Mouse (Mus musculus) CH12.LX (cell line): ENCODE measurements around the gene Mad1l1. TPM values are rescaled to one million over a fixed set of nuclear protein-coding genes. Genes with fewer than 3 reads are reported as not detected.

Experiments used
- DNase-seq: peaks from one replicate; pipeline ENCODE4 v3.0.0-alpha.2; 2013; ENCODE audit errors: extremely low read depth
- H3K27ac ChIP-seq: 2 replicates; pipeline ENCODE4 v1.5.1; 2012; ENCODE audit warnings: low read depth, mild to moderate bottlenecking, control low read depth, moderate library complexity; ENCODE audit not compliant: insufficient read depth
- H3K27me3 ChIP-seq: replicated peaks from 2 replicates; pipeline ENCODE3; 2012; ENCODE audit warnings: inconsistent platforms
- H3K36me3 ChIP-seq, 2 experiments: replicated peaks in 1 of 2; 2 replicates each; pipeline versions ENCODE3 to v1.6.1; 2012; ENCODE audit warnings: inconsistent platforms in 1 of 2, low read length in 1 of 2, mild to moderate bottlenecking in 1 of 2, mixed read lengths in 1 of 2, moderate library complexity in 1 of 2; ENCODE audit not compliant: control insufficient read depth in 1 of 2, insufficient read depth in 1 of 2
- H3K4me1 ChIP-seq, 2 experiments: 2 replicates each; pipeline ENCODE4 v1.6.1; 2012; ENCODE audit warnings: inconsistent platforms in 1 of 2, moderate library complexity in 1 of 2; ENCODE audit not compliant: insufficient read depth in 2 of 2, control insufficient read depth in 1 of 2
- H3K4me2 ChIP-seq: 2 replicates; pipeline ENCODE4 v1.6.1; 2012; ENCODE audit warnings: low read depth, mild to moderate bottlenecking, control low read depth; ENCODE audit not compliant: poor library complexity, insufficient read depth, severe bottlenecking
- H3K4me3 ChIP-seq, 3 experiments: fragments of 150-350 bp in 1 of 3; sonication (generic) in 1 of 3; replicated peaks in 1 of 3; 2 replicates each; pipeline versions ENCODE3 to v1.5.1; 2011 to 2012; ENCODE audit warnings: low read depth in 2 of 3, low read length in 2 of 3, mild to moderate bottlenecking in 2 of 3, moderate library complexity in 2 of 3, control low read depth in 1 of 3, improper control_type of control experiment in 1 of 3, inconsistent platforms in 1 of 3, mixed read lengths in 1 of 3; ENCODE audit not compliant: poor library complexity in 1 of 3
- H3K79me2 ChIP-seq: replicated peaks from 2 replicates; pipeline ENCODE4 v1.6.1; 2012; ENCODE audit warnings: mild to moderate bottlenecking, moderate library complexity; ENCODE audit not compliant: control insufficient read depth, poor library complexity, insufficient read depth, severe bottlenecking; ENCODE audit errors: extremely low read depth
- H3K9ac ChIP-seq: 2 replicates; pipeline ENCODE4 v1.6.1; 2012; ENCODE audit warnings: low read depth, mild to moderate bottlenecking, control low read depth, moderate library complexity; ENCODE audit not compliant: insufficient read depth
- H3K9me3 ChIP-seq: replicated peaks from 2 replicates; pipeline ENCODE3; 2012; ENCODE audit warnings: low read length, inconsistent platforms, mixed read lengths
- BHLHE40 ChIP-seq: IDR thresholded peaks from 2 replicates; pipeline ENCODE4 v1.6.1; 2011; ENCODE audit warnings: mild to moderate bottlenecking, low read depth, low read length, improper control_type of control experiment
- CHD2 ChIP-seq: IDR thresholded peaks from 2 replicates; pipeline ENCODE4 v1.6.1; 2011; ENCODE audit warnings: low read length, improper control_type of control experiment
- ELF1 ChIP-seq: IDR thresholded peaks from 2 replicates; pipeline ENCODE4 v1.6.1; 2014; ENCODE audit warnings: low read depth, mild to moderate bottlenecking, inconsistent platforms, low read length, improper control_type of control experiment
- EP300 ChIP-seq: IDR thresholded peaks from 2 replicates; pipeline ENCODE4 v1.6.1; 2011; ENCODE audit warnings: low read length, improper control_type of control experiment
- ETS1 ChIP-seq: conservative IDR thresholded peaks from 2 replicates; pipeline ENCODE4 v1.6.1; 2012; ENCODE audit warnings: low read depth, mild to moderate bottlenecking, inconsistent platforms, low read length, improper control_type of control experiment, moderate library complexity
- GABPA ChIP-seq: IDR thresholded peaks from 2 replicates; pipeline ENCODE4 v1.6.1; 2012; ENCODE audit warnings: low read depth, low read length, improper control_type of control experiment, inconsistent platforms; ENCODE audit not compliant: insufficient replicate concordance
- JUN ChIP-seq: IDR thresholded peaks from 2 replicates; pipeline ENCODE4 v1.6.1; 2011; ENCODE audit warnings: low read depth, mild to moderate bottlenecking, low read length, improper control_type of control experiment, moderate library complexity; ENCODE audit not compliant: insufficient read depth
- KAT2A ChIP-seq: IDR thresholded peaks from 2 replicates; pipeline ENCODE4 v1.6.1; 2012; ENCODE audit warnings: low read length, improper control_type of control experiment, inconsistent platforms; ENCODE audit not compliant: insufficient replicate concordance
- MAFK ChIP-seq: IDR thresholded peaks from 2 replicates; pipeline ENCODE4 v1.6.1; 2011; ENCODE audit warnings: low read length, improper control_type of control experiment; ENCODE audit not compliant: insufficient replicate concordance
- MAZ ChIP-seq: IDR thresholded peaks from 2 replicates; pipeline ENCODE4 v1.6.1; 2012; ENCODE audit warnings: low read depth, mild to moderate bottlenecking, inconsistent platforms, low read length, improper control_type of control experiment, moderate library complexity
- MEF2A ChIP-seq: IDR thresholded peaks from 2 replicates; pipeline ENCODE4 v1.6.1; 2014; ENCODE audit warnings: low read depth, mild to moderate bottlenecking, inconsistent platforms, low read length, improper control_type of control experiment, borderline replicate concordance
- MXI1 ChIP-seq: IDR thresholded peaks from 2 replicates; pipeline ENCODE4 v1.6.1; 2011; ENCODE audit warnings: mild to moderate bottlenecking, low read depth, low read length, improper control_type of control experiment
- MYC ChIP-seq: IDR thresholded peaks from 2 replicates; pipeline ENCODE4 v1.6.1; 2011; ENCODE audit warnings: low read depth, mild to moderate bottlenecking, improper control_type of control experiment, low read length
- NRF1 ChIP-seq: IDR thresholded peaks from 2 replicates; pipeline ENCODE4 v1.6.1; 2014; ENCODE audit warnings: low read depth, mild to moderate bottlenecking, inconsistent platforms, low read length, improper control_type of control experiment, moderate library complexity
- POLR2A ChIP-seq: IDR thresholded peaks from 2 replicates; pipeline ENCODE4 v1.6.1; 2011; ENCODE audit warnings: low read depth, mild to moderate bottlenecking, improper control_type of control experiment, low read length
- RAD21 ChIP-seq: IDR thresholded peaks from 2 replicates; pipeline ENCODE4 v1.6.1; 2011; ENCODE audit warnings: low read depth, mild to moderate bottlenecking, low read length, improper control_type of control experiment, moderate library complexity
- SIN3A ChIP-seq: IDR thresholded peaks from 2 replicates; pipeline ENCODE4 v1.6.1; 2012; ENCODE audit warnings: low read length, improper control_type of control experiment, inconsistent platforms
- USF2 ChIP-seq: conservative IDR thresholded peaks from 2 replicates; pipeline ENCODE4 v1.6.1; 2011; ENCODE audit warnings: low read depth, low read length, improper control_type of control experiment
- ZC3H11A ChIP-seq: IDR thresholded peaks from 2 replicates; pipeline ENCODE4 v1.6.1; 2012; ENCODE audit warnings: low read depth, mild to moderate bottlenecking, inconsistent platforms, low read length, improper control_type of control experiment
- ZKSCAN1 ChIP-seq: IDR thresholded peaks from 2 replicates; pipeline ENCODE4 v1.6.1; 2012; ENCODE audit warnings: low read depth, inconsistent platforms, low read length, improper control_type of control experiment, borderline replicate concordance
- ZMIZ1 ChIP-seq: IDR thresholded peaks from 2 replicates; pipeline ENCODE4 v1.6.1; 2012; ENCODE audit warnings: low read depth, mild to moderate bottlenecking, inconsistent platforms, low read length, improper control_type of control experiment
- dilution Hi-C: fragments of 300-500 bp; cut with MboI; formaldehyde crosslinking; loops from 2 replicates; pipeline ENCODE4 v1.14.3; 2020; ENCODE audit warnings: low sequenced_read_pairs; ENCODE audit not compliant: extremely low pct_unique_long_range_greater_than_20kb, extremely low pct_ligation_motif_present
- in situ Hi-C: fragments of 300-500 bp; cut with MboI; formaldehyde crosslinking; loops from 3 replicates; pipeline ENCODE4 v1.14.3; 2019; ENCODE audit warnings: low sequenced_read_pairs, low pct_ligation_motif_present, low pct_unique_long_range_greater_than_20kb, mixed read lengths
- polyA plus RNA-seq: library from polyadenylated mRNA; unstranded; fragments of >175 nt; gene quantifications from 2 replicates; pipeline ENCODE4 v1.2.1, GENCODE M21; 2012; ENCODE audit warnings: low read depth; ENCODE audit not compliant: insufficient read length
- total RNA-seq, 2 experiments: library from RNA; depleted of rRNA; stranded (reverse); fragments of 300-350 nt in 1 of 2; fragments of >200 nt in 1 of 2; gene quantifications; 2 replicates each; pipeline ENCODE4 v1.2.3; 2012 to 2014

Gene Mad1l1
- total and polyA plus RNA-seq, 3 experiments = 24.8 to 45.6 (median 28.9) TPM

DNA sequence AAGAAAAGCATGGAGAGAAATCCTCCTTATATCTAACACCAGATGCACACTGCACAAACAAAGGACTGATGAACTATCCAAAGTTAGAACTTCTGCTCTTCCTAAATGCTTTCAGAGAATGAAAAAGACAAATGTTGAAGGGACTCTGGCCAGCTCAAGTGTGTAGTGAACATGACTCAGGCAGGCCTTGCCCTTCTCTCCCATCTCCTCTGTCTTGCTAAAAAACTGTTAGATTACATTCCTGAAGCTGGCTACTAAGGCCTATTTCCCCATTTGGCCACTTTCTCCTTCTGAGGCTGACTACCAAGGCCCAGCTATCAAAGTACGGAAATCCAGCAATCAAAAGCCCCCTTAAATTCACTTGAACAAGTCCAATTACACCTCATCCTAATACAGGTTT is 301.7 kb downstream of the Mad1l1 start:
- dilution Hi-C loops (no loop called here), in situ Hi-C loops (no loop called here)
- Histone ChIP-seq H3K4me2 (no peak overlapping the region), H3K9ac (no peak overlapping the region), H3K36me3 (peaks cover 0 to 26% of the 10 kb centered on the region in 2 experiments), H3K4me1 (peaks cover 8 to 53% of the 10 kb centered on the region in 2 experiments), H3K9me3 (no peaks in the 10 kb centered on the region), H3K4me3 (no peak overlapping the region), H3K27ac (no peak overlapping the region), H3K27me3 (no peaks in the 10 kb centered on the region), H3K79me2 (no peaks in the 10 kb centered on the region)
- DNase-seq = no peak
- TF ChIP-seq POLR2A (no peak), GABPA (no peak), MYC (no peak), NRF1 (no peak), JUN (no peak), USF2 (no peak), CHD2 (no peak), MAFK (no peak), RAD21 (no peak), ETS1 (no peak), MAZ (no peak), KAT2A (no peak), ZC3H11A (no peak), ZMIZ1 (no peak)

- H3K4me1 ChIP-seq = peaks cover 8 to 46% of the 10 kb centered on the region in 2 experiments
- no peak for DNase-seq
- H3K27ac ChIP-seq = no peak overlapping the region
- H3K27me3 ChIP-seq = no peaks in the 10 kb centered on the region
- in situ Hi-C loops (no loop called here), dilution Hi-C loops (no loop called here)
- no peak overlapping the region for H3K4me3 ChIP-seq
- no peak overlapping the region for H3K9ac ChIP-seq
- TF ChIP-seq MXI1 = no peak
- TF ChIP-seq EP300 = no peak
- TF ChIP-seq ELF1 = no peak
- TF ChIP-seq POLR2A = no peak
- no peak for TF ChIP-seq MAFK
- TF ChIP-seq BHLHE40 = no peak
- TF ChIP-seq RAD21 = no peak
- no peak for TF ChIP-seq MEF2A
- no peak for TF ChIP-seq SIN3A
- TF ChIP-seq ZKSCAN1 = no peak
- H3K4me2 ChIP-seq = no peak overlapping the region
- no peaks in the 10 kb centered on the region for H3K79me2 ChIP-seq
- peaks cover 0 to 20% of the 10 kb centered on the region in 2 experiments for H3K36me3 ChIP-seq
- no peaks in the 10 kb centered on the region for H3K9me3 ChIP-seq
Measured at GRCm38 (mm10) chr5:140018780-140019179, 302.6 kb downstream of the Mad1l1 start.
